Mouse (Mus musculus): Measurements from ENCODE around the gene 9830107B12Rik. TPM values are rescaled to one million over a fixed set of nuclear protein-coding genes. Genes with fewer than 3 reads are reported as not detected.
"Not testable (repeated sequence)": the region's sequence is repeated elsewhere in the genome, so short reads cannot be mapped to it uniquely, and the experiment has no call there.

The 9830107B12Rik gene
- not detected for total RNA-seq (2021)

GRCm38 (mm10) chr17:48146120-48146519, at the start of gene 9830107B12Rik:
9830107B12Rik (minus strand) TSS chr17:48146268.
- intact Hi-C loops (cut with DNase I) = no loop called here
- DNase-seq = no peak

- intact Hi-C loops (cut with DNase I) = no loop called here
- no peak for DNase-seq
These were observed 46.3 kb upstream of the 9830107B12Rik start for GRCm38 (mm10) chr17:48192366-48192765.

GRCm38 (mm10) chr17:48185252-48185651, 39.2 kb upstream of the 9830107B12Rik start:
- intact Hi-C loops (cut with DNase I) = no loop called here
- no peak for DNase-seq

GRCm38 (mm10) chr17:48167103-48167502, 21.0 kb upstream of the 9830107B12Rik start, which contains the start of gene A530064D06Rik:
A530064D06Rik (minus strand) TSS chr17:48167275.
- intact Hi-C loops (cut with DNase I); DNase-seq: not testable (repeated sequence)

GRCm38 (mm10) chr17:48157382-48158076, 11.5 kb upstream of the 9830107B12Rik start:
- intact Hi-C loops (cut with DNase I) = no loop called here
- no peak for DNase-seq

- no peak for DNase-seq
- intact Hi-C loops (cut with DNase I) = no loop called here
These were observed 13.3 kb downstream of the 9830107B12Rik start for GRCm38 (mm10) chr17:48132810-48133209.

GRCm38 (mm10) chr17:48120456-48120855, 25.6 kb downstream of the 9830107B12Rik start:
- intact Hi-C loops (cut with DNase I) = no loop called here
- no peak for DNase-seq

- DNase-seq = peak; percentile 83
- intact Hi-C loops (cut with DNase I) = no loop called here
These were observed 26.4 kb downstream of the 9830107B12Rik start for GRCm38 (mm10) chr17:48119656-48120055.

GRCm38 (mm10) chr17:48118570-48118969, 27.5 kb downstream of the 9830107B12Rik start:
- intact Hi-C loops (cut with DNase I) = no loop called here
- no peak for DNase-seq

GRCm38 (mm10) chr17:48110547-48111287, 35.4 kb downstream of the 9830107B12Rik start:
- intact Hi-C loops (cut with DNase I) = no loop called here
- DNase-seq = peak; percentile 57

- intact Hi-C loops (cut with DNase I) = no loop called here
- no peak for DNase-seq
These were observed 37.5 kb downstream of the 9830107B12Rik start for GRCm38 (mm10) chr17:48108520-48108919.

- intact Hi-C loops (cut with DNase I) = no loop called here
- DNase-seq = peak; percentile 31
These were observed 38.2 kb downstream of the 9830107B12Rik start for GRCm38 (mm10) chr17:48107862-48108261.

- no peak for DNase-seq
- intact Hi-C loops (cut with DNase I) = no loop called here
These were observed 38.7 kb downstream of the 9830107B12Rik start for GRCm38 (mm10) chr17:48107333-48107732.

- DNase-seq = peak; percentile 86
- intact Hi-C loops (cut with DNase I) = loop anchor here (5.0 kb wide), 1 partner anchor 308 kb away; no protein-coding TSS in a partner anchor
These were observed 45.3 kb downstream of the 9830107B12Rik start for GRCm38 (mm10) chr17:48100441-48101417.

- intact Hi-C loops (cut with DNase I) = loop anchor here (5.0 kb wide), 1 partner anchor 227 kb away; no protein-coding TSS in a partner anchor
- DNase-seq = no peak
These were observed 46.8 kb downstream of the 9830107B12Rik start for GRCm38 (mm10) chr17:48099312-48099711.

GRCm38 (mm10) chr17:48098528-48098890, 47.6 kb downstream of the 9830107B12Rik start:
- intact Hi-C loops (cut with DNase I) = loop anchor here (5.0 kb wide), 1 partner anchor 226 kb away; no protein-coding TSS in a partner anchor
- no peak for DNase-seq

GRCm38 (mm10) chr17:48097743-48098527, 48.1 kb downstream of the 9830107B12Rik start:
- intact Hi-C loops (cut with DNase I) = loop anchor here (5.0 kb wide), 1 partner anchor 226 kb away; no protein-coding TSS in a partner anchor
- no peak for DNase-seq

GRCm38 (mm10) chr17:48097011-48097742, 48.9 kb downstream of the 9830107B12Rik start:
- peak; percentile 69 for DNase-seq
- intact Hi-C loops (cut with DNase I) = loop anchor here (5.0 kb wide), 1 partner anchor 225 kb away; no protein-coding TSS in a partner anchor

- intact Hi-C loops (cut with DNase I) = loop anchor here (5.0 kb wide), 1 partner anchor 224 kb away; no protein-coding TSS in a partner anchor
- DNase-seq = no peak
These were observed 49.7 kb downstream of the 9830107B12Rik start for GRCm38 (mm10) chr17:48096321-48096720.

Measured in left cerebral cortex, postnatal 4 days (tissue).